Mouse (Mus musculus): ENCODE data around the gene Grin2d.

GRCm38 (mm10) chr7:45814841-45815240 lies 63.3 kb downstream of the Grin2d start:
- TF ChIP-seq CEBPB (IDR thresholded peaks at IDR 0.05; ENCODE audit: low read depth): no peak
- TF ChIP-seq CTCF (IDR thresholded peaks at IDR 0.05; ENCODE audit: control insufficient read depth, insufficient read depth, insufficient read length): no peak
- TF ChIP-seq MAX (IDR thresholded peaks at IDR 0.05): no peak
- TF ChIP-seq MYOG (IDR thresholded peaks at IDR 0.05; ENCODE audit: control insufficient read depth, extremely low read depth, insufficient read length): no peak
- TF ChIP-seq USF1 (IDR thresholded peaks at IDR 0.05; ENCODE audit: low read depth): no peak

All from C2C12 (cell line).